Mouse (Mus musculus): ENCODE data around the gene Icosl. TPM values are rescaled to one million over a fixed set of nuclear protein-coding genes. Genes with fewer than 3 reads are reported as not detected.

Gene Icosl
- total and polyA plus RNA-seq, 3 experiments, result not detected

GRCm38 (mm10) chr10:78114521-78115092 is 45.5 kb downstream of the Icosl start:
- TF ChIP-seq MEF2A (IDR thresholded peaks at IDR 0.05; ENCODE audit: extremely low read depth, insufficient replicate concordance, low read depth, low read length, poor library complexity, severe bottlenecking) (no peak), MXI1 (IDR thresholded peaks at IDR 0.05; ENCODE audit: low read depth, low read length) (no peak), POLR2AphosphoS2 (IDR thresholded peaks at IDR 0.05; ENCODE audit: low read length) (no peak), SIN3A (IDR thresholded peaks at IDR 0.05; ENCODE audit: low read length) (no peak), E2F4 (IDR thresholded peaks at IDR 0.05; ENCODE audit: borderline replicate concordance, low read depth, low read length) (no peak), USF2 (IDR thresholded peaks at IDR 0.05; ENCODE audit: borderline replicate concordance in 1 of 2, insufficient read depth in 1 of 2, low read depth in 1 of 2, low read length in 2 of 2) (no peak), CTCF (IDR thresholded peaks at IDR 0.05 in 2 of 3, conservative IDR thresholded peaks at IDR 0.05 in 1 of 3; ENCODE audit: control insufficient read depth in 1 of 3, insufficient read depth in 1 of 3, low read depth in 2 of 3, low read length in 3 of 3, poor library complexity in 1 of 3, severe bottlenecking in 1 of 3) (no peak), MAX (IDR thresholded peaks at IDR 0.05; ENCODE audit: low read length) (no peak), RAD21 (IDR thresholded peaks at IDR 0.05; ENCODE audit: low read depth, low read length) (no peak), RCOR1 (IDR thresholded peaks at IDR 0.05; ENCODE audit: low read depth, low read length) (no peak), EP300 (IDR thresholded peaks at IDR 0.05; ENCODE audit: low read depth in 1 of 2, low read length in 2 of 2) (no peak)
- no peak for DNase-seq (ENCODE audit: low read depth, low spot score)

GRCm38 (mm10) chr10:78115153-78115552 is 46.1 kb downstream of the Icosl start:
- no peaks in the 10 kb centered on the region for H3K4me1 ChIP-seq (ENCODE audit: control insufficient read depth in 1 of 2, insufficient read depth in 2 of 2, low read length in 2 of 2)
- TF ChIP-seq EP300 (IDR thresholded peaks at IDR 0.05; ENCODE audit: low read depth in 1 of 2, low read length in 2 of 2) (no peak), USF2 (IDR thresholded peaks at IDR 0.05; ENCODE audit: borderline replicate concordance in 1 of 2, insufficient read depth in 1 of 2, low read depth in 1 of 2, low read length in 2 of 2) (no peak), ZC3H11A (IDR thresholded peaks at IDR 0.05; ENCODE audit: low read depth, low read length) (no peak), ELF1 (IDR thresholded peaks at IDR 0.05; ENCODE audit: low read depth, low read length) (no peak), HCFC1 (IDR thresholded peaks at IDR 0.05; ENCODE audit: low read depth, low read length) (no peak), GABPA (IDR thresholded peaks at IDR 0.05; ENCODE audit: low read depth, low read length) (no peak), TAL1 (IDR thresholded peaks at IDR 0.05; ENCODE audit: low read length) (no peak), KAT2A (conservative IDR thresholded peaks at IDR 0.05; ENCODE audit: low read depth, low read length) (no peak), UBTF (IDR thresholded peaks at IDR 0.05; ENCODE audit: borderline replicate concordance, insufficient read depth, low read depth, low read length) (no peak), RCOR1 (IDR thresholded peaks at IDR 0.05; ENCODE audit: low read depth, low read length) (no peak), BHLHE40 (IDR thresholded peaks at IDR 0.05; ENCODE audit: borderline replicate concordance, low read depth, low read length) (no peak), E2F4 (IDR thresholded peaks at IDR 0.05; ENCODE audit: borderline replicate concordance, low read depth, low read length) (no peak), ZMIZ1 (IDR thresholded peaks at IDR 0.05; ENCODE audit: low read depth, low read length) (no peak), ETS1 (IDR thresholded peaks at IDR 0.05; ENCODE audit: low read depth, low read length) (no peak), SMC3 (IDR thresholded peaks at IDR 0.05; ENCODE audit: low read depth, low read length) (no peak), MYC (IDR thresholded peaks at IDR 0.05; ENCODE audit: low read depth, low read length) (no peak)
- DNase-seq (ENCODE audit: low read depth, low spot score), result no peak
- H3K79me2 ChIP-seq (ENCODE audit: control insufficient read depth, insufficient read depth, low read length, poor library complexity), result no peaks in the 10 kb centered on the region
- no peak overlapping the region for H3K27ac ChIP-seq (ENCODE audit: control insufficient read depth, low read depth, low read length)
- no peak overlapping the region for H3K9ac ChIP-seq (ENCODE audit: control insufficient read depth, low read depth, low read length, poor library complexity, severe bottlenecking)
- no peaks in the 10 kb centered on the region for H3K36me3 ChIP-seq (ENCODE audit: control insufficient read depth in 1 of 2, insufficient read depth in 2 of 2, low read length in 2 of 2)
- H3K4me3 ChIP-seq (ENCODE audit: control insufficient read depth in 1 of 2, insufficient read depth in 1 of 2, low read depth in 2 of 2, low read length in 2 of 2), result no peak overlapping the region
- no peaks in the 10 kb centered on the region for H3K9me3 ChIP-seq (replicated peaks; ENCODE audit: insufficient read depth, low read length)
- H3K27me3 ChIP-seq (ENCODE audit: control insufficient read depth in 1 of 2, insufficient read depth in 2 of 2, low read length in 2 of 2), result no peaks in the 10 kb centered on the region; a peak in 2 of 4 replicates

More at GRCm38 (mm10) chr10:78114521-78115092, 45.5 kb downstream of the Icosl start:
- no peaks in the 10 kb centered on the region for H3K36me3 ChIP-seq (ENCODE audit: control insufficient read depth in 1 of 2, insufficient read depth in 2 of 2, low read length in 2 of 2)
- no peak overlapping the region for H3K4me3 ChIP-seq (ENCODE audit: control insufficient read depth in 1 of 2, insufficient read depth in 1 of 2, low read depth in 2 of 2, low read length in 2 of 2)
- no peaks in the 10 kb centered on the region for H3K9me3 ChIP-seq (replicated peaks; ENCODE audit: insufficient read depth, low read length)
- no peaks in the 10 kb centered on the region for H3K79me2 ChIP-seq (ENCODE audit: control insufficient read depth, insufficient read depth, low read length, poor library complexity)
- H3K27me3 ChIP-seq (ENCODE audit: control insufficient read depth in 1 of 2, insufficient read depth in 2 of 2, low read length in 2 of 2), result no peaks in the 10 kb centered on the region; a peak in 2 of 4 replicates
- H3K4me1 ChIP-seq (ENCODE audit: control insufficient read depth in 1 of 2, insufficient read depth in 2 of 2, low read length in 2 of 2), result no peaks in the 10 kb centered on the region
- H3K9ac ChIP-seq (ENCODE audit: control insufficient read depth, low read depth, low read length, poor library complexity, severe bottlenecking), result no peak overlapping the region
- H3K27ac ChIP-seq (ENCODE audit: control insufficient read depth, low read depth, low read length), result no peak overlapping the region

All from MEL (cell line).